Mouse (Mus musculus): ENCODE measurements around the gene Herc2.

DNA sequence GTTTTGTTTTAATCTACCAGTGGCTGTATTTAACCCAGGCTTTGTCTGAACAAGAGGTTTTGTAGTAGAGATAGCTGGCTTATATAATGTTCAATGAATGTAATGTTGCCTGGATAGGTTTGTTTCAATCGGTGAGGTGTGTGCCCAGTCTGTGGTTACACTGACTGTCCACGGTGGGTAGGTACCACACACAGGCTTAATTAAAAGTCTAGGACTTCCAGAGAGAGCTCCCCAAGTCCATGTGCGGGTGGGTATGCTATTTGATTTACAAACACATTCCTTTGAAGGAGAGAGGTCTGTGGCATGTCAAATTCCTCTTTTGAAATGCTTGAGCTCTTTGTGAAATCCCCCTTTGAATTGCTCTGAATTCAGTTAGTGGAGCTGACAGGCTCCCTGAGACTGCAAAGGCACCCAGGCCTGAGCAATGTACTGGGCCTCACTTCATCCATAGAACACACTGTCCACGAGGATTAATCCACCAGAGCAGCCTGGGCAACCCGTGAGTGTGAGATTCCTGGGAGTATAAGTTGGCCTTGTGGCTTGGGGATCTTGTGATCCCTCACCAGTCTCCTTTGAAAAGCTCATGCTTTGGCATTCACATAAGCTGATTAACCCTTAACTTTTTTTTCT is 185.9 kb downstream of the Herc2 start:
- TF ChIP-seq CTCF (IDR thresholded peaks at IDR 0.05; ENCODE audit: control insufficient read depth, insufficient read depth, low read length) = no peak
- TF ChIP-seq POLR2A (IDR thresholded peaks at IDR 0.05; ENCODE audit: borderline replicate concordance, control insufficient read depth, low read depth, low read length) = no peak

Measured in bone marrow, adult 2 months (tissue).